Mouse (Mus musculus) layer of hippocampus, adult 8-10 months (tissue): Measurements from ENCODE around the gene Gimap5. TPM values are rescaled to one million over a fixed set of nuclear protein-coding genes. Genes with fewer than 3 reads are reported as not detected.

Experiments
- DNase-seq, 2 experiments: peaks; one replicate each; pipeline ENCODE4 v3.0.0; 2022; ENCODE audit warnings: low spot score in 2 of 2
- total RNA-seq, 4 experiments: library from RNA; stranded (reverse); gene quantifications; 2 replicates each; pipeline ENCODE4 v1.2.4; 2022

The Gimap5 gene
- total RNA-seq, 4 experiments from 2014 or later = 0.47 to 1.7 (median 0.74) TPM

DNA sequence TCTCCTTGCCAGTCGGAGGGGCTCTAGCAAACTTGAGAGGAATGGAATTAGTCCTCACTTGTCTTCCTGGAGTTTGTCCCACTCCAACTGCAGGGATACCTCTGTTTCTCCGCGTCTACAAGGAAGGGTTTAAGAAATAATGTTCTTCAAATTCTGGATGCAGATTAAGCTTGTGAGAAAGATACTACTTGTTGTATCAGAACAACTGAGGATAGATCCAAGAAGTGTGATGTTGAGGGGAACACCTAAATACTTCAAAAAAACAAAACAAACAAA, 6.3 kb upstream of the Gimap5 start:
- no peak for DNase-seq

DNA sequence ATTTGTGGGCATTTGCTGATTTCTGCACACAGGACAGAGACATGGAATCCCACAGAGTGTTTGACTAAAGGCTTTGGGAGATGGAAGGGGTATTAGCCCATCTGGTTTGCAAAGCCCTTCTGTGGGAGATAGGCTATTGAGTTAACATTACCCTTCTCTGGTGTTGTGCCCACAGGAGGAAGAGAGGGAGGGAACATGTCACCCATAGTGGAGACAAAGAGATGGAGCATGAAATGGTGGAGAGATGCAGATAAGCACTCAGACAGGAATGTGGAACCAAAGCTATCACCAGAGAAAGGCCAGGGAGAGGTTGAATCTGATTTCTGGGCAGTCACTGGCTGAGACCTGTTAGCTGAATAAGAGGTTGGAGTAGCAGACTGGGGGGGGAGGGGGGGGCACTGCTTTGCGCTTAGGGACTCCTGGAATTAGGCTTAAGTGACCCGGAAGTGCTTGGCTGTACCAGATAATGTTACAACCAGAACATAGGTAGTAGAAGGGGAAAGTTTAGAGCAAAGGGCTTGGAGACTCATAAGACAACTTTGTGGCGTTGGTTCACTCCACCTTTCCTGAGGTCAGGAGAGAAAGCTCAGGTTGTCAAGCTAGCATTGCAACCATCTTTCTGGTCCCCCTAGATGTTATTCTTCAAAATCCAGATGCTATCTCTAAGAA, 5.4 kb upstream of the Gimap5 start:
- no peak for DNase-seq

DNA sequence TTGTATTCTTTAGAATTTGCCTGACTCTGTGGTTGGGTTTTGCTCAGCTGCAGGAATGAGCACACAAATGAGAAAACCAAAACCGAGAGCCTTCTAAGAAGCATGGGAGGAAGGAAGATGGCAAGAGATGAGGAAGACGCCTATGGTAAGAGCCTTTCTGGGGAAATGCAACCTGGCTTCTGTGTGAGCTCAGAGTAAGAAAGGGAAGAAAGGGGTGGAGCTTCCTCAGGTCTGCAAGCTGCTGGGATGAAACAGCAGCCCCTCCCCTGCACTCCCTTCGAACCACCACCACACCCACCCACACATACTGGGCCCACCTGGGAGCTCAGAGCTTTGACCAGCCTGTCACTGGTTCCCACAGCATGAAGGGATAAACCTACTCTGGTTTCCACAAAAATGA, 4.7 kb upstream of the Gimap5 start:
- no peak for DNase-seq

DNA sequence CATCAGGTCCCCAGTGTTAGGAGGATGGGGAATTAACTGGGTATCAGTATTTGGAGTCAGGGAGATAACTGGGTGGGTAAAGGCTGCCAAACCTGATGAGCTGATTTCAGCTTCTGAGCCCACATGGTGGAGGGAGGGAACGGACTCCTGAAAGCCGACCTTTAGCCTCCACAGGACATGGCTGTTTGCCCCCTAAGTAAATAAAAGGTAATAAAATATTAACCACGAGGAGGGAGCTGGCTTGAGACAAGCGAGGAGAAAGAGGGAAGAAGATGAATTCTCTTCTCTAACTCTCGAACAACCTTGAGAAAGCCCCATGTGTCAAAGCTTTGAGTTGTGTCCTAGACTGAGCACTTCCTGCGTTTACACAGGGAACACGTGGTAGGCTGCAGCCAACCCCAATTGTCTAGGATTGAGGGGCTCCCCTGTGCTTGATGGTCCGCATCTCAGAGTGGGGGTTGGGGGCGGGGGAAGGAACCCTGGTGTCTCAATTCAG, 4.2 kb upstream of the Gimap5 start:
- DNase-seq = no peak

DNA sequence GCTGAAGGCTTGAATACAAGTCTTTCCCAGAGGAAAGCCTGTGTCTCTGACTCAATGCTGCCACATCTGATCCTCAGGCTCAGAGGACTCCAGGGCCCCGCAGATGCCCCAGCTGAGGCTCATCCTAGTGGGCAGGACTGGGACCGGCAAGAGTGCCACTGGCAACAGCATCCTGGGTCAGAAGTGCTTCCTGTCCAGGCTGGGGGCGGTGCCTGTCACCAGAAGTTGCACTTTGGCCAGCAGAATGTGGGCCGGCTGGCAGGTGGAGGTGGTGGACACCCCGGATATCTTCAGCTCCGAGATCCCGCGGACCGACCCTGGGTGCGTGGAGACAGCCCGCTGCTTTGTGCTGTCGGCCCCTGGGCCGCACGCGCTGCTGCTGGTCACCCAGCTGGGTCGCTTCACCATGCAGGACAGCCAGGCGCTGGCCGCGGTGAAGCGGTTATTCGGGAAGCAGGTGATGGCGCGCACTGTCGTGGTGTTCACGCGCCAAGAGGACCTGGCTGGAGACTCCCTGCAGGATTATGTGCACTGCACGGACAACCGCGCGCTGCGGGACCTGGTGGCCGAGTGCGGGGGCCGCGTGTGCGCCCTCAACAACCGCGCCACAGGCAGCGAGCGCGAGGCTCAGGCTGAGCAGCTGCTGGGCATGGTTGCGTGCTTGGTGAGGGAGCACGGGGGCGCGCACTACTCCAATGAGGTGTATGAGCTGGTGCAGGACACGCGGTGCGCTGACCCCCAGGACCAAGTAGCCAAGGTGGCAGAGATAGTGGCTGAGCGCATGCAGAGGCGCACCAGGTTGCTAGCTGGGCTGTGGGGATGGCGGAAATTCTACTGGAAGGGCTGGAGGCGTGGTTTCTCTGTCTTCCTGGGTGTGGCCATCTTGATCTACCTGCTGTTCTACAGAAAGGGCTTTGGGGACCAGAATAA, 3.3 kb upstream of the Gimap5 start:
- DNase-seq = no peak

DNA sequence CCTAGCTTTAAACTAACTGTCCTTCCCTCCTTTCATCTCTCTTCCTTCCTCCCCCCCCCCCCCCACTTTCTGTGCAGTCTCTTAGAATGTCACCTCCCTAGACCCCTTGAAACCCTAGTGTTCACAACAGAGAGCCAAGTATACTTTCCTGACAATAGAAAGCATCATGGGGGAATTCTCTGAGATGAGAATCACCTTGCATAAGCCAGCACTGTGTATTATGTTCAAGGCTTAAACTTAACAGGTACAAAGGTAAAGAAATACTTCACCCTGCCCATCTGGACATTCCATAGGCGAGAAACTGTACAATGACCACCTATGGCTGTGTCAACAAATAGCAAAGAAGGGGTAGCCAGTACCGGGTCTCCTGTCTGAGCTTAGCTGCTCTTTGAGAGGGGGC, 507 bp upstream of the Gimap5 start:
- DNase-seq = no peak

DNA sequence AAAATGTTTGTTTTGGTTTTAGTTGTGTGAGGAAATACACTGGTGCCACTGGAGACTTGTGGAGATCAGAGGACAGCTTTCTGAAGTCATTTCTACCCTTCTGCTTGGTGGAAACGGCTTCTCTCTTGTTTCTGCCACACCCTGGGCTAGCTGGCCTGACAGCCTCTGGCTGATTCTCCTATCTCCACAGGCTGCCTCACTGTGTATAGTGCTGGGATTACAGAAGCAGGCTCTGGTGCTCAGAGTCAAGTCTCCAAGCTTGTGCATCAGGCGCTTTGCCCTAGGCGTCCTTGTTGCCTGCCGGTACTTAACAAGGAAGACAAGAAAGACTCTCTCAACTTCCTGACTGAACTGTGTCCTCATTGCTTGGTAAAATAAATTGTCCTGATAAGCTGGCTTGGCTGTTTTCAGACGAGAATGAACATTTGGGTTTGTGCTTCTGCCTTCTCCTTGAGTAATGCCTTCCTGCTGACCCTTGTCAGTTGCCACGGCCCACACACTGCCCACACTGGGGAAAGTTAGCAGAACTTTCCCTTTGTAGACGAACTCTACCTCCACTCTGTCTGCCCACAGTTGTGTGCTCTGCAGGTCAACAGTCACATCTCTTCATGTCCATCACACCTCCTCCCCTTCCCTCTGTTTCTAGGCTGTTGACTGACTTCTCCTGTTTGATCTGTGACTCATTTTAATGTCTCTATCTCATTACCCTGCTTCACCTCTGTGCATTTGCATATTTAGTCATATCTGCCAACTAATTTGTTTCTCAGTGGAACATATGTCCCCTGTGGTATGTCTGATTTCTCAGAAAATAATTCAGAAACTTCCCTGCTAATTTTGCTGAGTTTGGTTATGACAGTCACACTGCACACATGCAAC, 1.3 kb downstream of the Gimap5 start:
- no peak for DNase-seq

DNA sequence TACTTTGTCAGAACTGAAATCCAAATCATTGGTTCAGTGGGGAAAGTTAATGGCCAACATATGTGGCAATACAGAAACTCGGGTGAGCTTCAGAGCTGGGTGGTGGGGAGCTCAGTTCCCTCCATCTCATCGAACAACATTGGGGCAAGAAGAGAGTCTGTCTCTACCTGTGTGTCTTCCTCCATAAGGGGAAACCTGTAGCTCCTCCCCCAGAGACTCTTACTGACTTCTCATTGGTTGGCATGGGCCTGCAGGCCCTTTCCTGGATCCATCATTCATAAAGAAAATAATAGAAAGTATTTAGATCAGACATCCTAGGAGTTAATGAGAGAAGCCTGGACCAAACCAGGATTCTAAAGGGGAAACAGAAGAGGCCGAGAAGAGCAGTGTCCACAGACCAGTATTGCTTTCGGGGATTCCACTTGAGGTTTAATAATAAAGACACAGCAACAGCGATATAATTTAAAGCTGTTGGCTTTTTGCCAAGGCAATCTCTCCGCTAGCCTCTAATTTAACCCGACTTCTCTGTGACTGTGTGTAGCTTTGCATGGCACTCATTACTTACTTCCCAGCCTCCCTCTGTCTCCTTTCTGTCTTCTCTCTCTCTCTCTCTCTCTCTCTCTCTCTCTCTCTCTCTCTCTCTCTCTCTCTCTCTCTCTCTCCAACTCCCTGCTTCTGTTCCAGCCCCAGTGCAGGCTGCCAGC, 17.7 kb downstream of the Gimap5 start:
- no peak for DNase-seq

DNA sequence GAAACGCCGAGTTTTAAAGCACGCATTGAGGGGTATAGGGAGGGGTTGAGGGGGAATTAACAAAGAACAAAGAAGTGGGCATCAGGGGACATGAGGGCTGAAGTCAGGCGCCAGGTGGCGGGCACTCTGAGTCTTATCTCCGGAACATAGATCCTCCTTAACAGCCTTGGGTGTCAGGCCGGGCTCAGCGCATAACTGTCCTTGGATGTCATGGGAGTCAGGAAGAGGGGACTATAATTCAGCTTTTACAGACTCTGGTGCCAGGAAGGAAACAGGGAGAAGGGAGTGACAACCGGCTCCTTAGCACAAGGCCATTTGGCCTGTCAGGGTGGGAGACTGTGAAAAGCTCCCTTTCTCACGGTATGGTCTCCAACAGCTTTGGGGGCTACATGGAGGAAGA, 18.5 kb downstream of the Gimap5 start:
- no peak for DNase-seq

DNA sequence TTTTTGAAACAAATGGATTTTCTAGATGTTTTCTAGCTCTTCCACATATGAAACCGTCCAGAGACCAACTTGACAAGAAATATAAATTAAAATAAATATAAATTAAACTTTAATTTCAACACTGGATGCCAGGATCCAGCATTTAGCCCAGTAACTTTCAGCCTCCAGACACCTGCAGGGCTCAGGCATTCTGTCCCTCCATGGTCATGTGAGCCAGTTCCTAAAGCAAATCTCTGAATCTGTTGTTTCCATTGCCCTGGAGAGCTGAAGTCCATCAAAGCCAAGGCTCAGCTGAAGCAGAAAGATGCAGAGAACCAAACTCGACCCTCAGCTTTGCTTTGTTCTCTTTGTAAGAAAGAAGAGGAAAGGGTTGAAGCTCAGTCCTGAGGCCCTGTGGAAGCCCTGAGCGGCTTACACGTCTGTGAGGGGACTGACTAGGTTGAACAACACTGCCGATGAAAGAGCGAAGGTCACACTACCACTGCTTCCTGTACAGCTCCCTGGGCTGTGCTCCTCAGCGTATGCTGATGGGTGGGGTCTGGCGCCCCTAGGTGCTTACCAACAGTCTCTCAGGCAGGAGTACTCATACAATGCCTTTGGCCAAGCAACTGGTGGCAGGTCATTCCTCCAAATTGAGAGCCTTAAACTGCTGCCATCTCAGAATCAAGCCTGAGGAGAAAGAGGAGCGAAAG, 22.3 kb downstream of the Gimap5 start:
- DNase-seq = no peak

DNA sequence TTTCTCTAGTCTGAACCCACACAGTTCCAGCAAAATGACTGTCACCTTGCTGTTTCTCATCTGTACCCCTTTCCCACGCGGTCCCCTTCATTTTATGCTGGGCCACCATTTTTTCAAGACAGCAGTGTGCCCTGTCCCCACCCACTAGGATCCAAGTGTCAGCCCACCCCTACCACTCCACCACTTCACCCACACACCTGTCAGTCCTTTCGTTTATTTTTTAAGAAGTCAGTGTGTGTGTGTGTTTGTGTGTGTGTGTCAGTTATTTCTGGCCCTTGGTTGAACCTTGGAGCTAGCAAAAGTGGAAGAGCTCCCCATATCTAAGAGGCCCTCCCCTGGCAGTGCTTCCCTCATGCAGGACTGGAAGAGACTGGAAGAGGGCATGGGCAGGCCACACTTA, 22.9 kb downstream of the Gimap5 start:
- DNase-seq = no peak

DNA sequence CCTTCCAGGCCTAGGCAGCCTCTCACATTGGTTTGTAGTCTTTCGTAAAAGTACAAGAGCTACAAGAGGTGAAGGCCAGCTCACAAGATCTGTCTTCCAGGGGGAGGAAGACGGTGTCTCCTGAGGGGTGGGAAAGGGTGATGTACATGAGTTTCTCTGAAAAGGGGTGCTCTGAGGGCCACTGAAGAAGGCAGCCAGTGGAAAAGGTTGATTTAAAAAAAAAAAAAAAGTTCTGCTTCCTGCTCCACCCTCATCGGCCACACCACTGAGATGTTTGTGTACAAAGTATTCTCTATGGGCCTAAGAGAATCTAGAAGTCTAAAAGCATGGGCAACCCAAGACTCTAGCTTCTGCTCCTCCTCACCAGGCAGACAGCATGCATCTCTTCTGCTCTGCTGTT, 24.7 kb downstream of the Gimap5 start, which contains the start of gene Gimap3:
Gene Gimap3 (minus strand): TSS at position 156 of the 400 bp plus-strand sequence.
- no peak for DNase-seq

DNA sequence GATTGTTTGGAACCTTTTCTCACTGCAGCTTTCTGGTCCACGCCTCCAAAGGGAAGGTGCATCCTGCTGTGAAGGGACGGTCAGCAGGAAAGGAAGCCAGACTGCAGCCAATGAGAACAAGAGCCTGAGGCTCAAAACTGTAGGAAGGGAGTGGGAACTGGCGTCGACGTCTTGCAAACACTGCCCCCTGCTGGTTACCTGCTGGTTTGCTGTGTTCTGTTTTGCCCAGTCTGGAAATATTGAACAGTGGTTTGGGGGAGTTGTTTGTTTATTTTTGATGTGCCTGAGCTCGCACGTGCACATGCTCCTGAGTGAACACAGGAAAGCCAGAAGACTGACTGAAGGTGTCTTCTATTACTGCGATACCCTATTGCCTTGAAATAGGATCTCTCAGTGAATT, 26.0 kb downstream of the Gimap5 start:
- peak; percentile 54 to 78 for DNase-seq

DNA sequence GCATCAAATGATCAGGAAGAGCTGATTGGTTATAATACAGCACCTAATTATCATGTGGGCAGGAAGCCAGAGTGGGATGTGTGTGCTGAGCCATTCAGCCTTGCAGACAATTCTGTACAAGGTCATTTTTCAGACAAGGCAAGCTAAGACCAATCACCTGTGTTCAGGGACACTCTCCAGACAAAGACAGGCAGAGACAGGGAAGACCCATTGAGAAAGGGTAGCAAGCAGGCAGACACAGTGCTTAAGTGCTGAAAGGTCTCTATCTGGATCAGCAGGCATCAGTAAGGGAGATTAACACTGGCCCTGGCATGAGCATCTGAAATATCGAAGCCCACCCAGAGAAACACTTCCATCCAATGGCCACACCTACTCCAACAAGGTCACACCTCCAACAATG, 38.4 kb downstream of the Gimap5 start:
- no peak for DNase-seq

DNA sequence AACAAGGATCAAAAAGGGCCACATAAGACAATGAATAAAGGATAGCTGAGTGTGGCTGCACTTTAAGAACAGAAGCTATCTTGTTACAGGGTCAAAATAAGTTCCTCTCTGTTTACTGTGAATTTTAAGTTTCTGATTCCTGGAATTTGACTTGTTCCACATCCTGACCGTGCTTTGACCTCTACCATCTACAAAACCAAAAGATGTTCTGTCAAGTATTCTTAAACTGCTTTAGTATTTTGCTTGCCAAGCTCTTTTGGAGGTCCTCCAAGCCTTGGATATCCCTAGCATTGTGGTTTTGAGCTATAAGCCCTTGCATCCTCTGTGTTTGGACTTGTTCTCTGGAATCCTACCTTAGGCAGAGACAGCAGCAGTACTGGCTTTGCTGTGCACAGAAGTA, 39.2 kb downstream of the Gimap5 start:
- DNase-seq = no peak

DNA sequence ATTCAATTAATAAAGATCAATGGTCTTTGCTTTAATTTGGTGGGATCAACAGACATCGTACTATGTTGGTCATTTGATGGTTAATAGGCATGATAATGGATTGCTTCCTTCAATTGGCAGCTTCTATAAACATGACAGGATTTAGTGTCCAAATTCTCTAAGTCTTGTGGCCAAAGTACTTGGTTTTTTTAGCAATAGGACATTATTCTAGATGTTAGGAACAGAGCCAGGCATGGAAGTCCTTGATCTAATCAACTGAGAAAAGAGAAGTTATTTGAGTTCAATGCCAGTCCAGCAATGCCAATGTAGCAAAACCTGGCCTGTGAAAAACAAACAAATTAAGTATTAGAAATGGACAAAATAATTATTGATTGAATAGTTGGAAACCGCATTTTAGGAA, 39.6 kb downstream of the Gimap5 start:
- DNase-seq = no peak

DNA sequence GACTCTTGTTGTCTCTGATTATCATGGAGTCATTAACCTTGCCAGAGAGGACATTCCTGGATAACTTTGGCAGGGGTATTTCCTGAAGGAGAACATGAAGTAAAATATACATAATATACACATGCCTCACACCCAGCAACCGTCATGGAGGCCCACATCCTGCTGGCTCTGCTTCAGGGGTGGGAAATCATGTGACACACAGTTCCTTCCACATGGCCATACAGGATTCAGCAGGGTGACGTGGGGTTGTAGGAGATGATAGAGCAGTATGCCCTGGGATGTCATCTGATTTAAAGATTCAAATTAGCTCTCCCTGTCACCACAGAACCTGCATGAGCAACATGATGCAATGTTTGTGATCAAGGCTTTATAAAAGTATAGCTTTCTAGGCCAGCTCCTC, 41.9 kb downstream of the Gimap5 start:
- no peak for DNase-seq

DNA sequence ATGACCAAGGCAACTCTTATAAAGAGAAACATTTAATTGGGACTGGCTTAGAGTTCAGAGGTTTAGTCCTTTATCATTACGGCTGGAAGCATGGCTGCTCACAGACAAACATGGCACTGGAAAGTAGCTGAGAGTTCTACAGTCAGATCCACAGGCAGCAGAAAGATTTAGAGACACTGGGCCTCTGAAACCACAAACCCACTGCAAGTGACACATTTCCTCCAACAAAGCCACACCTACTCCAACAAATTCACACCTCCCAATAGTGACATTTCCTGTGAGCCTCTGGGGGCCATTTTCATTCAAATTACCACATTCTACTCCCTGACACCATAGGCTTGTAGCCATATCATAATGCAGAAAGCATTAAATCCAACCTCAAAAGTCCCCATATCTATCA, 55.9 kb downstream of the Gimap5 start:
- DNase-seq = no peak

DNA sequence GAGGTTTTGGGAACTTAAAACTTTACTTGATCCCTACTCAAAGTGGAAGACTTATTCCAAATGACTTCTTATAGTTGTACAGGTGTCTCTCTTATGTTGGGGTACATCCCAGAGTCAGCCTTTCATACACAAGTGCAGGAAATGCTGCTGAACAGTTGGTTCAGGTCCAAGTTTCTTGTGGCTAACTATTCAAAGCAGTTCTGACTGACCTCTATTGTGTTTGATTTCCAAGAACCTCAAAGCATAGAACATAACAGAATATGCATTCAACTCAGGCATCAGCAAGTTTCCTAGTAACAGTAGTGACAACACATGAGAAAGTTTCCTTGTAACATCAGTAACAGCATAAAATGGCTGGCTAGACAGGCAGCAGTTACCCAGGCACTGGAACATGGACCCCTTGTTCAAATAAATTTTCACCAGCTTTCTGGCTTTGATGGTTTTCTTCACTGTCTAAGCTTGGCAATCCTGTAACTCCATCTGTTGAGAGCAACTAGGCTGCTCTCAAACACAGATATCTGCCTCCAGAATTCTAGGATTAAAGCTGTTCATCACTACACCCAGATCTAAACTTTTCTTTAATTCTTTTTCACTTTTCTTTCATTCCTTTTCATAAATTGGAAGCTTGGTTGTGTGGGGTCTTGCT, 57.5 kb downstream of the Gimap5 start:
- no peak for DNase-seq
